Mouse (Mus musculus): ENCODE data around the gene Tdrd6. TPM values are rescaled to one million over a fixed set of nuclear protein-coding genes. Genes with fewer than 3 reads are reported as not detected.

The Tdrd6 gene
- polyA plus RNA-seq, 1 experiment from 2014 or later = 0.79 TPM

GRCm38 (mm10) chr17:43567992-43568888 is 61.9 kb downstream of the Tdrd6 start, which contains the start of gene Pla2g7:
TSS of gene Pla2g7 (plus strand) at chr17:43568098.
- H3K27me3 ChIP-seq (replicated peaks; ENCODE audit: control insufficient read depth, insufficient read depth, low read length) = no peaks in the 10 kb centered on the region
- peak within 1 kb of the TSS; percentile 96 for H3K4me2 ChIP-seq (ENCODE audit: low read length)
- peak; percentile 95 for ATAC-seq
- H3K9ac ChIP-seq (ENCODE audit: low read depth, low read length) = peak within 1 kb of the TSS; percentile 70
- H3K4me3 ChIP-seq (ENCODE audit: low read length) = peak within 1 kb of the TSS; percentile 55
- H3K36me3 ChIP-seq (ENCODE audit: control insufficient read depth, insufficient read depth, low read length) = no peaks in the 10 kb centered on the region
- peaks cover 2% of the 10 kb centered on the region; the same call in 1 of the 2 replicates for H3K4me1 ChIP-seq (ENCODE audit: control insufficient read depth, insufficient read depth, low read depth, low read length)
- no peaks in the 10 kb centered on the region for H3K9me3 ChIP-seq (ENCODE audit: control insufficient read depth, low read length)
- under 1% methylated on average over 34 of the region's 34 CpGs for WGBS
- peak within 1 kb of the TSS; percentile 69 for H3K27ac ChIP-seq (ENCODE audit: low read depth, low read length)

- H3K4me2 ChIP-seq (ENCODE audit: low read length) = peak overlapping the region; percentile 96
- H3K27ac ChIP-seq (ENCODE audit: low read depth, low read length) = peak overlapping the region; percentile 69; the same call in 1 of the 2 replicates
- H3K36me3 ChIP-seq (ENCODE audit: control insufficient read depth, insufficient read depth, low read length) = no peaks in the 10 kb centered on the region
- H3K27me3 ChIP-seq (replicated peaks; ENCODE audit: control insufficient read depth, insufficient read depth, low read length) = no peaks in the 10 kb centered on the region
- 5% methylated on average over 12 of the region's 12 CpGs for WGBS
- peaks cover 2% of the 10 kb centered on the region; the same call in 1 of the 2 replicates for H3K4me1 ChIP-seq (ENCODE audit: control insufficient read depth, insufficient read depth, low read depth, low read length)
- peak overlapping the region; percentile 70 for H3K9ac ChIP-seq (ENCODE audit: low read depth, low read length)
- peak; percentile 50 for ATAC-seq
- no peaks in the 10 kb centered on the region; the same call in 1 of the 2 replicates for H3K9me3 ChIP-seq (ENCODE audit: control insufficient read depth, low read length)
- H3K4me3 ChIP-seq (ENCODE audit: low read length) = peak overlapping the region; percentile 55
Observed at GRCm38 (mm10) chr17:43567593-43567991, 62.5 kb downstream of the Tdrd6 start.

Other genes with a start within 250 kb of the Tdrd6 start
- gene Mep1a, start 127.5 kb downstream of the Tdrd6 start, polyA plus RNA-seq (2015; fragmentation: Nextera tagmentation; extraction: Ambion mirVana) = 0.06 and 0.20 TPM in 2 replicates
- gene Ankrd66, start 86.7 kb downstream of the Tdrd6 start, polyA plus RNA-seq (2015; fragmentation: Nextera tagmentation; extraction: Ambion mirVana) = 1.1 and 1.3 TPM in 2 replicates
- gene Pla2g7, start 62.2 kb downstream of the Tdrd6 start, polyA plus RNA-seq (2015; fragmentation: Nextera tagmentation; extraction: Ambion mirVana) = 148 and 226 TPM in 2 replicates
- 97.4 and 99.1 TPM in 2 replicates for gene Slc25a27, start 36.9 kb upstream of the Tdrd6 start, polyA plus RNA-seq (2015; fragmentation: Nextera tagmentation; extraction: Ambion mirVana)
- 15.1 and 16.0 TPM in 2 replicates for gene Cyp39a1, start 37.1 kb upstream of the Tdrd6 start, polyA plus RNA-seq (2015; fragmentation: Nextera tagmentation; extraction: Ambion mirVana)
- gene Rcan2, start 171.1 kb upstream of the Tdrd6 start, polyA plus RNA-seq (2015; fragmentation: Nextera tagmentation; extraction: Ambion mirVana) = 136 and 147 TPM in 2 replicates

Measured in hindbrain, embryonic 16.5 days (tissue).